Mouse (Mus musculus) erythroblast, embryonic 14.5 days (primary cell): ENCODE data around the gene Gm10837.
"Not testable (repeated sequence)": the region's sequence is repeated elsewhere in the genome, so short reads cannot be mapped to it uniquely, and the experiment has no call there.

Experiments
- GATA1 ChIP-seq: IDR thresholded peaks from 2 replicates; pipeline ENCODE4 v1.6.1; 2012; ENCODE audit warnings: low read length, inconsistent platforms, mixed read lengths
- TAL1 ChIP-seq: IDR thresholded peaks from 3 replicates; pipeline ENCODE4 v1.6.1; 2012; ENCODE audit warnings: low read length, inconsistent platforms, mixed read lengths

DNA sequence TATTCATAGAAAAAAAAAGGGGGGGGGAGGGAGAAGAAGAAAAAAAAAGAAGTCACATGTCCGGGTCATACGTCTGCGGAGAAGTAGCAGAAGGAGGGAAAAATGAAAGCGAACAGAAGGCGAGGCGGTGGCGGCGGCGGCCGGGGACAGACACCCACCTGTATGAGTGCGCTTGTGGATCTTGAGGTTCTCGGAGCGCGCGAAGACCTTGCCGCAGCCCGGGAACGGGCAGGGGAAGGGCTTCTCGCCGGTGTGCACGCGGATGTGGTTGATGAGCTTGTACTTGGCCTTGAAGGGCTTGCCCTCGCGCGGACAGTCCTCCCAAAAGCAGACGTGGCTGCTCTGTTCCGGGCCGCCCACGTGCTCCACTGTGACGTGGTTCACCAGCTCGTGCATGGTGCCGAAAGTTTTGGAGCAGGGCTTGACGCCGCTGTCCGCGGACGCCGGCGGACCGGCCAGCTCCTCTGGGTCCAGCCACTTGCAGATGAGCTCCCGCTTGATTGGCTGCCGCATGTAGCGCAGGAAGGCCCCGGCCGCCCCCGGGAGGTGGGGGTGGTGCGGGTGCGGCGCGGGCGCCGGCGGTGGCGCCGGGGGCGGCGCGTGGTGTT is 26.5 kb upstream of the Gm10837 start:
- not testable (repeated sequence) for TF ChIP-seq GATA1, TAL1
